Mouse (Mus musculus): ENCODE measurements at regions not wholly inside any gene's neighbourhood (a gene's known extent, or its start where the extent isn't known, plus 50 kb on each side); places are given as distances from the start of the nearest gene placed in this dataset.

DNA sequence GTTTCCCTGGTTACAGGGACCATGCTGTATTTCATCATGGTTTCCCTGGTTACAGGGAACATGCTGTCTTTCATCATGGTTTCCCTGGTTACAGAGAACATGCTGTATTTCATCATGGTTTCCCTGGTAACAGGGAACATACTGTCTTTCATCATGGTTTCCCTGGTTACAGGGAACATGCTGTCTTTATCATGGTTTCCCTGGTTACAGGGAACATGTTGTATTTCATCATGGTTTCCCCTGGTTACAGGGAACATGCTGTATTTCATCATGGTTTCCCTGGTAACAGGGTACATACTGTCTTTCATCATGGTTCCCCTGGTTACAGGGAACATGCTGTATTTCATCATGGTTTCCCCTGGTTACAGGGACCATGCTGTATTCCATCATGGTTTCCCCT, 1579.5 kb downstream of the 4930444P10Rik start:
- ATAC-seq (ENCODE audit: poor library complexity, severe bottlenecking), result no peak

DNA sequence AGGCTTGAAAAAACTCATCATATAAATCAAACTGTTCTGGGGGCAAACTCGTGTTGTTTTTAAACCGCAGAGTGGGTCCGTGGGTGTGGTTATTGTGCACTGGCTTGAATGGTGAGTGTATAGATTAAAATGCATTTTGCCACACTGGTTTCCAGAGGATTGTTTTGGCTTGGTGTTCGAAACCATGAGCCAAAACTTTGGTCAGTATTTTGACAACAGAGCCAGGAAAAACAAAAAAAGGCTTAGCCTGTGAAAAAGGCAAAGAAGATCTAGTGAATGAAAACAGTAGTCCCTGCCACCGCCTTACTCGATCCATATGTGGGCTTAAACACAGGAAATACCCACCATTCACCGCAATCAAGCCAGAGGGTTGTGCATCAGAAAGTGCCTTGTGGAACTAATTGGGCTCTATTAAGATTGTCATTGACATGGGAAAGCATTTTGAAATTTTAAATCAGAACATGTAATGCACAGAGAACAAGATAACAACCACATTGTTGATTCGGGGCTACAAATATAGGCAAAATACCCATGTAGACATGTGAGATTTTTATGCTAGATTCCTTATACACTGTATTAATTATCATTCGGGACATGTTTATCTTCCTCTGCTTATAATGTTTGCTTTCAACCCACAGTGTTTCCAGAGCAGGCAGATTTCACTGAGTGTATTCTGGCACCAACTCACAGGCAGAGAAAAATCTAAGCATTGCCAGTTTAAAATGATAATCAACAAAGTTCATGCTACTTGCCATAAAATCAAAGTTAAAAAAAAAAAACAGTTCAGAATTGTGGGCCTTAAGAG, 1580.4 kb downstream of the 4930444P10Rik start:
- no peak for ATAC-seq (ENCODE audit: poor library complexity, severe bottlenecking)

DNA sequence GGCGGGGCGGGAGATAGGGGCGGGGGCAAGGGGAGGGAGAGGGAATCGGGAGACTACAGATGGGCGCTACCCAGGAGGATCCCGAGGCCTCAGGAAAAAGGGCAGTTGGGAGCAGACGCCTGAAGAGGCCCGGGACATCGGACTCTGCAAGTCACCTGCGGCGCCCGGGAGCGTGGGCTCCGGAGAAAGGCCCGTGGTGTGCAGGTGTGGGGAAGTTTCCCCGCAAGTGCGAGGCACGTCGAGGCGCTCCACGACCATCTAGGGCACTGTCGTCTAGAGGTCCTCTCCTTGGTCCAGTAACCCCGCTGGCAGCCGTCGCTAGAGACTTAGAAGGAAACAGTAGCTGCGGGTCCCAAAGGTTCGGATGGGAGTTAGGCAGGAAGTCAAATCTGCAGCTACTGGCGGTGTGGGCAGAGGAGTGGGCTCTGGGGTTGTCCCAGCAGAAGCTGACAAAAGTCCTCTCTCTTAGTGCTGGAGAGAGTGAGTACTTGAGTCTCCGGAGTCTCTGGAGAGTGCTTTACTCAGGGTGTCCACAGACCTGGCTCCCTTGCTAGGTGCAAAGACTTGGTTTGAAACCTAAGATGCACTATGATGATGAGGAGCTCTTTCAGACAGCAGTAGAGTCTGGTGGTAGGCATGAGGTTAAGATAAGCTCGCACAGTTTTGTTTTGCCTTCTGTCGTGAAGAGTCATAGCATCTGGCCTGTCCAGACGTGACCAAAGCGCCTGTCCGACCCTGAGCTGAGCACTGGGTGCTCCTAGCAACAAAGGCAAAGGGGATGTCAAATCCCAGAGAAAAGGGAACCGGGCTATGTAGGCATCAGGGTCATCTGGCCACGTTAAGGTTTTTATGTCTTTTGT, 1586.1 kb downstream of the 4930444P10Rik start:
- no peak for ATAC-seq (ENCODE audit: poor library complexity, severe bottlenecking)

DNA sequence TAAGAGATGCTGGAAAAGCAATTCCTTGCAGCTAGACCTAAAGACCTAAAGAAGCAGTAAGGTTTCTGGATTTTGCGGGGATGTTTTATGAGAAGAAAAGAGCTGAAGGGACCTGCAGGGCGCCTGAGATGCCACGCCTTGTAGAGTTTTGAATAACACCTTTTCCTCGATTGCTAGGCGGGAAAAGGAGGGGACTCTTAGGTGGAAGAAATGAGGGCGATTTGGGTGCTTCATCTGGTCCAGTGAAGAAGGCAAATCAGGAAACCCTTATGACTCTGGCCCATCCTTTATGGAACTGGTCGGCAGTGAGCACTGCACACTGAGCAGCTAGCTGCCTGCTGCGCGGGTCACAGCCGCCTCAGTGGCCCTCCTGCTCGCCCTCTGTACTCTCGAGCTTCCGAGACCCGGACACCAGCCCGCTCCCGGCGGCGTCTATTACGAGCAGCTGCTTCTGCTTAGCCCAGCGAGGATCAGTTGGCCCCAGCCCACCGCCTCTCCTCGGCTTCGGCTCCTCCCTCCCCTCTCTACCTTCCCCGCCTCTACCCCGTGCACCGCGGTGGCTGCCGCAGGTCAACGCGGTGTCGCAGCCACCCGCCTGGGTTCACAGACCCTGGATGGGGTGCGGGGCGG, 1586.8 kb downstream of the 4930444P10Rik start:
- ATAC-seq (ENCODE audit: poor library complexity, severe bottlenecking), result peak; percentile 27; the same call in 1 of the 2 replicates

DNA sequence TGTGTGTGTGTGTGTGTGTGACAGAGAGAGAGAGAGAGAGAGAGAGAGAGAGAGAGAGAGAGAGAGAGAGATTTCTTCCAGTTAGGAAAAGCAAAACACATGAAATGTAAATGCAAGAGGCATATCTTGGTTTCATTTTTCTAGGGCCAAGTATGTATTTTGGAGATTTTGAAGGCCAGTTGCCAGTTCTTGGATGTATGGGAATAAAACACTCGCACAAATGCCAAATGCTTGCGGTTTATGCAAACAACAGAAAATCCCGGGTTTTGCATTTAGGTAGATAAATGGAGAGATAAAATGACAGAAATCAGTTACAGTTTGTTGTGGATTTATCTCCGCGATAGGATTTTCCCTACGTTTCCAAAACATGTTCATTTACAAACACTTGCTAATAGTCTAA, 1587.4 kb downstream of the 4930444P10Rik start:
- no peak for ATAC-seq (ENCODE audit: poor library complexity, severe bottlenecking)

DNA sequence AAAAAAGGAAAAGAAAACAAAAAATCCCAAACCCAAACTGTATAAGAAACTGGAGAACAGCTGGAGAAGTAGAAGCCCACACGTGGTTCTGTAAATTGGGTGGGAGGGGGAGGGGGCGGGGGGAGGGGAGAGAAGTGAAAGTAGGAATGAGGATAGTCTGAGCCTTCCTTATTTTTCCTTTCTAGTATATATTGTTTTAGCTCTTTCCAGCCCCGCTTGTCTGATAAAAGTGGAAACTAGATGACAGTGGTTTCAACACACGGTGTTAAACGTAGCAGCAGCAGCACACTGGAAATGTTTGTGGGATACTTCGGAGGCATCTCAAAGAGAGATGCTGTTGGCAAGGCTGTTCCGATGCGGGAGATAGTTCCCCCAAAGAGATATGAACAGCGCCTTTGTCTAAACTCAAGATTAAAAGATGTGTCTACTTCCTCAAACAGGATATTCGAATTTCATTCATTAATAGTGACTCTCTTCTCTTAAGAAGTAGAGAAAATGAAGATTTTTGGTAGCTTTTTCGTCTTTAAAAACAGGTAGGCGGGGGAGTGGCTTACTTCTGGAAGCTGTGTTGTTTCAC, 1588.3 kb downstream of the 4930444P10Rik start:
- peak; percentile 64 for ATAC-seq (ENCODE audit: poor library complexity, severe bottlenecking)

DNA sequence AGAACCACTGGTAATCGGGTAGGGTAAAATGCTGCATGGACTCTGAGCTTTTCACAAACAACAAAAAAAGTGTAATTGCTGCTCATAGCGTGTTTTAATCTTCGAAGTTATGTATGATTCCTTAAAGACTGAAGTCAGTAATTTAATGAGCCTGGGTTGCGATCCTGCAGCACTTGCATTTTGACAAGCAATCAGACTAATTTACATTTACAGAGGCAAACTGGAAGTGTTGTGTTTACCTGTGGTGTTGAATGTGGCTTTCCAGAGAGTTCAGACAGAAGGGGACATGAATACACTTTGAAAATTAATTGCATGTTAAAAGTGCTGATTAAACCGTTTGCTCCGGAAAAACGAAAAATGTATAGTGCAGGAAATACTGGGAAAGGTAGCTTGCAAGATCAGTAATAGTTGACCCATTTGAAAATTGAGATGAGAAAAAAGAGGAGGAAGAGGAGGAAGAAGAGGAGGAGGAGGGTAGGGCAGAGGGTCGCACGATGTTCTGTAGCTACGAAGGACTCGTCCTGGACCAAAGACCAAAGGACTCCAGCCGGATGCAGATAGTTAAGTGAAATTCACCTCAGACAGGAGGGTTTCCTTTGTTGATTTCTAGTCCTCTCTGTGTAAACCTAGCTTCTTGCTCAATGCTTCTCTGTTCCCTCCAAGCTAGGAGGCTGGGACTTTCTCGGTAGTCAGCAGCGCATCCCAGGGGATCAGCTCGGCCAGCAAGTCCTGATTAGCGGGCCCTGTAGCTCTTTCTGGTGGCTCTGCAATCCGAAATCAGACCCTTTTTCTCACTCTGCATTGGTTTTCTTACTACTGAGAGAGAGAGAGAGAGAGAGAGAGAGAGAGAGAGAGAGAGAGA, 1589.0 kb downstream of the 4930444P10Rik start:
- no peak for ATAC-seq (ENCODE audit: poor library complexity, severe bottlenecking)

DNA sequence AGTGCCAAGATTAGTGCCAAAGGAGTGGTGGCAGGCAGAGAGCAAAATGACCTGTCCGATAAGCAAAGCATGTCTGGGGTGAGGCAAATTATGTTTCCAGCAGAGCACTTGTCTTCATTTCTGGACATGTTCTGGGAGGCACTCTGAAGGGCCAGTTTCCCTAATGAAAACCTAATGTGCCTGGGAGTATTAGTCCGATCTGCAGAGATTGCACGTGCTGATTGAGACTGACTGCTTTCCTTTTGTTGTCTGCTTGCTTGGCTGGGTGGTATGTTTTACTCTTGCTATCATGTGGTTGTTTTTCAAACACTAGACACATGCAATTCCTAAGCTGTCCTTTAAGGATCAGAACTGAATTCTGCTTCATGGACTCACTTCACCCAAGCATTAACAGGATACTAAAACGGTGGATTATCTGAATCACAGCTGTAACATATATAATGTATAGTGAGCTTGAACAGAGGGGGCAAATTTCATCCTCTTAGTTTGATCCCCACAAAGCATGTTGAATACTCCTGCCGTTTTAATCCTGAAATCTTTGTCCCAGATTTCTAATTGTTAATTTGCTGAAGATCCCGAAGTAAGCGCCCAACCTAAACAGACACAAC, 1589.8 kb downstream of the 4930444P10Rik start:
- ATAC-seq (ENCODE audit: poor library complexity, severe bottlenecking), result no peak

DNA sequence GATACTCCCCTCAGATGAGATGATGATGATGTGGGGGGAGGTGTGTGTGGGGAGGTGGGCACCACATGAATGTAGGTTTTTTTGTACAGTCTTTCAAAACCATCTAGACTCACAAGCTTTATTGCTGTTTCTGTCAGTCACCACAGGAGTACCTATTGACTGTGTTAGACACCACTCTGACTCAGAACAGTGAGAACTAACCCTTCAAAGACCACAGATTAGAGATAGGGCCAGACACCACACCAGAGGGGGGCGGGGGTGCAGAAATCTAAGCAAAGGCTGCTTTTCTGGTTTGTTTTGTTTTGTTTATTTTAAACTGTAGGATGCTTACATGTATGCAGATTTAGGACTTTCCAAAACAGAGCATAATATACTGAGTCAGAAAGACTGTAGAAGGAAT, 1594.0 kb downstream of the 4930444P10Rik start:
- no peak for ATAC-seq (ENCODE audit: poor library complexity, severe bottlenecking)

DNA sequence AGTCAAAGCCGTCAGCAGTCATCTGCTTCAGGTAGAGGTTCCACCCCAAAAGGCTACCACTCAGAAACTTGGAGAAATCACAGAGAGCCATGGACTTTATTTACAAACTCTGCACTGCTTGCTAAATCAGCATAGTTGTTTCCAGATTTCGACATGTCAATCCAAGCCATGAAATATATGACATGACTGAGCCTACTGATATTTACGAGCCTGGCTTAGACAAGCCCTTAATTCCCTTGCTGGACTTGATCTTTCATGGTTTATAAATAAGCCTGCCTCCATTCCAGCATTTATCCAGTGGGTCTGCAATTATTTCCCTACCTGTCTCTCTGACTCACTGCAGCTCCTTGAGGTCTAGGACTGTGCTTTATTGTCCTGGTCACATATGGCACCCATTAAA, 1603.1 kb downstream of the 4930444P10Rik start:
- ATAC-seq (ENCODE audit: poor library complexity, severe bottlenecking), result no peak

DNA sequence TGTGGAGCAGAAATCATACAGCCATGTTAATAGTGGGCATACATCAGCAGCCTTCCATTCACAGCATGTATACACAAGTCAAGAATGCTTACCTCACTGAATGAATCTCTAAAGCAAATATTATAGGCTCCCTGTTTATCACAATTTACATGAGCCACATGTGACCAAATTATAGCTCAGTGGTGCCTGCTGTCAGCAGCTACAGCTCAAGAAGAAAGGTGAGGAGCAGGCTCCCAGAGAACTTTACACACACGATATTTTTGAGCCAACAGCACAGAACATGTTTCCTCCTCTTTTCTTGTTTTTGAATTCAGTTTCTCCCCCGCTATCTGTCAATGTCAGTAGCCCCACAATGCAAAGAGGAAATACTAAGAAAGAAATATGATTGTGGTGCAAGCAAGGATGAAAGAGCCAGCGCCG, 1605.4 kb downstream of the 4930444P10Rik start:
- ATAC-seq (ENCODE audit: poor library complexity, severe bottlenecking), result no peak

DNA sequence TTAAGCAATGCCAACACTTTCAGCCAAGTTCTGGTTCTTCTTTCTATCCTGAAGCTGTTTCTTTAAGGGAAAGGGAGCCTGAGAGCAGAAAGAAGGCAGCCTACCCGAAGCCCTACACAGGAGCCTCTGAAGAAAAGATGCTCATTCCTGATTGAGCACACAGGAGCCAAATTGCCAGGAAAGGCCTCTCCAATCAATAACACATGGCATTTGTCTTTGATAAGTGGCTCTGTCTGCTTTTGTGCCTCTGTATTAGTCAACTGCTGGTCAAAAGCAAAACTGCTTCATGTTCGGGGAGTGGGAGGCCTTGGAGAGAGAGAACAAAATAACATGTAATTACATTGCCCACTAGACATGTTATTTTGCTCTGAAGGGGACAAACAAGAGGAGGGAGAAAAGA, 1607.4 kb downstream of the 4930444P10Rik start:
- ATAC-seq (ENCODE audit: poor library complexity, severe bottlenecking), result no peak

DNA sequence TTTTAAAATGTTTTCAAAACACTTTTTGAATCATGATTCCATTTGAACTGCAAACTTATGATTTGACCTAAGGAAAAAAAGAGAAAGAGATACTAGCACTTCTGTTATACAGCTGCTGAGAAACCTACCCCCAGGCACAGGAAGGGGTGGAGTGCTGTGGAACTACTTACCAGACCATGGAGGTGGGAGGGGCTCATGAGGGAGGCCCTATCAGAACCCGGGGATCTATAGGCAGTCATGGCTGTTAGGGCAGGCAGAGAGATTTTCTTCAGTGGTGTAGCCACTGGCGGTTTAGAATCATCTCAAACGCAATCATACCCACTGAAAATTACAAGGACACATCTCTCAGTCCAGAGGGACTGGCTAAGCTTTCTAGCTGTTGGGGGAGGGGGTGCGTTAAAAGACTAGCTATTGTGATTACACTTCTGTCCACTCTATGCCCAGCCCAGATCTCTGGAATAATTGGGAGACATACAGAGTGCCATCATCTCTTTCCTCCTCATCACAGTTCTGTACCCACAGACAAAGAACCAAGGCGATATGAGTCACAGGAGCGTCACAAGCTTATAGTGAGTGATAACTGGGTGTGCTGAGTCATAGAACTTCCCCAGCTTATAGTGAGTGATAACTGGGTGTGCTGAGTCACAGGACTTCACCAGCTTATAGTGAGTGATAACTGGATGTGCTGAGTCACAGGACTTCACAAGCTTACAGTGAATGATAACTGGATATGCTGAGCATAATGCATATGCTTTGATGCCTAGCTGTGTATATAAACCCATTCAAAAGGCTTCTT, 1608.8 kb downstream of the 4930444P10Rik start:
- no peak for ATAC-seq (ENCODE audit: poor library complexity, severe bottlenecking)

DNA sequence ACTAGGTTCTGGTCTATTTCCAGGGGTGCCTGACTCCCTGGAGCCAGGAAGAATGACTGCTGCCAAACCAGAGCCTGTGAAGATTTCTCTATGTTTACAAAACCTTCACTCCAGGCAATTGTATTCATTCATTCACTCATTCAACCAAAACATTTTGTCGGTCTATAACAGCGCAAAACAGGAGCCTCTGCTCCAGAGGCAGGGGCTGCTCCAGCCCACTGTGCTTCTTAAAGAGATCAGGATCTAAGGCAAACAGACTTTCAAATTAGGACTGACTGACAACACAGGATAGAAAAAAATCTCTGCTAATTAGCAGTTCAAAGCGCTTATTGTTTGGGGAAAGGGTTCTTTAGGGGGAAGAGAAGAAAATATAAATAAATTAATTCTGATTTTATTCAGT, 1620.8 kb downstream of the 4930444P10Rik start:
- no peak for ATAC-seq (ENCODE audit: poor library complexity, severe bottlenecking)

DNA sequence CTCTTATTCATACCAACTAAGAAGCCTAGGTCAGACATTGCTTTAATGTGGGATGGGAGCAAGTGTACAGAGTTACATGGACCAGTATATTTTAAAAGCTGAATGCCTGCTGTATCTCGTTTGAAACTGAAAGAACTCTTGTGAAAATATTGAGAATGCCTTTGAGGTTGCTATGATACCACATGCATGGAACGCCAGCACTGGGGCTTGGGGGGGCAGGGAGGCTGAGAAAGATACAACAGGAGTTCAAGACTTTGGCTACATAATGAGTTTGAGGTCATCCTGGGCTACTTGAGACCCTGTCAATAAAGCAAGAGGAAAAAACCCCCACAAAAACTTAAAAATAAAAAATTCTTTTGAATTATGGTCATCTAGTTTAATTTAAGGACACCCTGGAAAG, 1621.6 kb downstream of the 4930444P10Rik start:
- ATAC-seq (ENCODE audit: poor library complexity, severe bottlenecking), result no peak

DNA sequence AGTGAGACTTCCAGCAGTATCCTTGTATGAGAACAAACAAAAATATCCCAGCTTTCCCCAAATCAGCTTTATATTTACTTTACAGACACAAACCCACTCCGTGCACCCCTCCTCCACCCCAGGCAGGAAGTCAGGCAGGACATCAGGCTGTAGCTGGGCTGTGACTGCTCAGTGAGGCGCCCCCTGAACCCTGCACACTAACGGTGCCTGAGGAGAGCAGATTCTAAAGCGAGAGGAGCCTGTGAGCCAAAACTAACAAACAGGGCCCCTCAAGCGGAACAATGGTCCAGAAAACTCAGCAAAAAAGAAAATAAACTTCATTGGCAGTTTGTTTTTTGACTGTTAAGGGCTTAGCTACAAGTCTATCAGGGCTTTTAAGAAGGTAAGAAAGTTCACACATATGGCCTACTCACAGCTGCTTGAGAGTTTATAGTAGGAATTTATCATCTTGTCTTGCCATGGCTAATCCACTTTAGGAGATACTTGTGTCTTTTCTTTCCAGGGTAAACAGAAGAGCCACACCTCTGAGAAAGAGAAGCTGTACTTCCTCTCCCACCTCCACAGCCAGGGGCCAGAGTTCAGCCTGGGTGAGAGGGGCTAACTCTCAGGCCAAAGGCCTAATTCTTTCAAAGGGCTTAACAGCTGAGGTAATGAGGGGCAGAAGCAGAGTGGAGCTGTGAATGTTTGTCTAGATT, 1628.2 kb downstream of the 4930444P10Rik start:
- ATAC-seq (ENCODE audit: poor library complexity, severe bottlenecking), result no peak

DNA sequence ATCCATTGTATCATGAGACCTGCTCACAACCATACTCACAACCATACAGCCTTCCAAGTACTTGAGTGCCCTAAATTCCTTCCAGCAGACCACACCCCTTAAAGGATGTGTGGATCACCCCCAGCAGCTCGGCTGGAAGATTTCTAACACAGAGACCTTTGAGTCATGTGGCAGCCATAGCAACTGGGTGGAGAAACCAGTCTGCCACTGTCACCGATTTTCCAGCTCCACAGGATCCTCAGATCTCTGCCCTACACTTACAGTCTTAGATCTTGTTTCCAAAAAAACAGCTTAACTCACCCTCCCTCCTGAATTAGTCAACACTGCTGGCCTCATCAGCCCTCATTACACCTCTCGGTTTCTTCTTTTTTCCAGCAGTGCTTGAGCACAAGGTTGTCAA, 1630.6 kb downstream of the 4930444P10Rik start:
- ATAC-seq (ENCODE audit: poor library complexity, severe bottlenecking), result no peak

DNA sequence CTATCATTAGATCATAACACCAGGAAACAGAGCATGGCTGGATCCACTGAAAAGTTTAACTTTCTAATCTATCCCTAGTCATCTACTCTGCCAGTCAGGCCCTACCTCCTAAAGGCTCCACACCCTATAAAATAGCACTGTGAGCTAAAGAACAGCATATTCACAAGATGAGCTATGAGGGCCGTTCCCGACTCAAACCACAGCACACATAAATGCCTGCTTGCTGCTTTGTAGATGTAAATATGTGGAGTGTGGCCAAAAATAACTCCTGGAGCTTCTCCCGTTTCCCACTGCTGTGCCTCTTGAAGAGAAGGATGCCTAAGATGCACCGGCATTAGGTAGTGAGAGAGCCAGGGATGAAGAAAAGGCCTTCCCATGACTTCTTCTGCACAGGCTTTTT, 1632.3 kb downstream of the 4930444P10Rik start:
- ATAC-seq (ENCODE audit: poor library complexity, severe bottlenecking), result no peak
